Mouse (Mus musculus): Measurements from ENCODE around the gene P2rx6. TPM values are rescaled to one million over a fixed set of nuclear protein-coding genes. Genes with fewer than 3 reads are reported as not detected.
"Not testable (repeated sequence)": the region's sequence is repeated elsewhere in the genome, so short reads cannot be mapped to it uniquely, and the experiment has no call there.

The P2rx6 gene
- polyA plus RNA-seq (2017; shearing (Covaris generic)): not detected

DNA sequence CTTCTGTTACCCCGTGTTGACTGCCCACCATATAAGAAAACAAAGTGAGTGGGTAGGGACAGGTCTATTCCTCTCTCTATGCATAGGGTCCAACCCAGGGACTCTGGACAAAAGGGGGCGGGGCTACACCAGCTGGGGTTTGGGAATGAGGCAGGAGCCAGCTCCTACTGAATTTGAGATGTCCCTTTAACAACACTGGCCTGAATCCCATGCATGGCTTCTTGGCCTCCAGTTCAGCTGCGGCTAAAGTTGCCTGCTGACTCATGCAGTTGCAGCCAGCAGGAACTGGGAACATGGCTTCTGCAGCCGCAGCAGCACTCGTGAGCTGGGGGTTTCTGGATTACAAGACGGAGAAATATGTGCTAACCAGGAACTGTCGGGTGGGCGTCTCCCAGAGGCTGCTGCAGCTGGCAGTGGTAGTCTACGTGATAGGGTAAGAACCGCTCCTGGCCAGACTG lies at the start of gene P2rx6:
Gene P2rx6, plus strand, starts transcription at position 135 of the 458 bp plus-strand sequence.
- ATAC-seq: no peak

DNA sequence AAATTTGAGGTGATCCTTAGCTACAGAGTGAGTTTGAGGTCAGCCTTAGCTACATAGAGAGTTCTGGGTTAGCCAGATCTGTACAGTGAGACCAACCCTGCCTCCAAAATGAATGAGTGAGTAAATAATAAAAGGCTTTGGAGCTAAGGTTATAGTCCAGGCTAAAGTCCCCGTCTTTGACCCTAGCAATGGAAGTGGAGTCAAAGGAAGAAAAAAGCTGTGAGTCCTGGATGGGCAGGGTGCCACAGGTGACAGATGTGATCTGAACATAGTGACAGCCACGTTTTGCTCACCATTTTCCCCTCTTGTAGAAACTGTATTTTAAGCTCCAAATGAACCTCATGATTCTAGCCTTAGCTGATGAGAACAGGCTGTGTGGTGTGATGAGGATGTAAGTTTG lies 42.8 kb upstream of the P2rx6 start:
- ATAC-seq: no peak

- ATAC-seq: no peak
Observed at GRCm38 (mm10) chr16:17524156-17524555, 37.5 kb upstream of the P2rx6 start.

GRCm38 (mm10) chr16:17525524-17525923 lies 36.2 kb upstream of the P2rx6 start:
- no peak for ATAC-seq

DNA sequence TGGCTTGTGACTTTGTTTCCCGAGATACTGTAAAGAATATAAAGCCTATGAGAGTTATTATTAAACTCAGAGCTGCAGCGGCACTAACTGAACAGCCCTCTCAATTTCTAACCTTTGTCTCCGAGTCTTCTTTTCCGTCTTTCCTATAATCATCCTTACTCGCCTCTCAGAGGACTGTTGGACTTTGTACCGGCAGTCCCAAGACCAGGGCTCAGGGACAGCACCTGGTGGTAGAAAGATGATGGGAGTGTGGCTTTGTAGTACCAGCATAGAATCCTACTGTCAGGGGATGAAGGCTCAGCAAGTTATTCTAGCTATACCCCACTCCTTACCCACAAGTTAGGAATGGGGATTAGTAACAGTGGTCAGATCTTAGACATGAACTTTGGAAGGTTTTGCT lies 35.5 kb upstream of the P2rx6 start:
- no peak for ATAC-seq

DNA sequence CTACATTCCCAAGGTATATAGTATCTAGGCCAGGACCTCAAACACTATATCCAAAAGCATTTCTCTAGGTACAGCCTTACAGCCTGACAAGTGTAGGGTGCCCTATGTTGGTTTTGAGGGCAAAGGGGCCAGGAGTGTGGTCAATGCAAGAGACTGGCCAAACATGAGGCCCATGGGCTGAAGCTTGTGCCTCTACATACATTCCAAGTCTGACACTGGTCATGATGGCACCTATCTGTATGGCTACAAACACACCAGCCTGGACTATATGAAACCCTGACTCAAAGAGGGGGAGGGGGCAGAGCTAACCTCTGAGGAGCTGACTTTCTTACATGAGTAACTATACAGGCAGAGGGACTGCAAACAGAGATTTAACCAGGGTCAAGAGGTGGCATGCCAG lies 34.1 kb upstream of the P2rx6 start:
- ATAC-seq: no peak

DNA sequence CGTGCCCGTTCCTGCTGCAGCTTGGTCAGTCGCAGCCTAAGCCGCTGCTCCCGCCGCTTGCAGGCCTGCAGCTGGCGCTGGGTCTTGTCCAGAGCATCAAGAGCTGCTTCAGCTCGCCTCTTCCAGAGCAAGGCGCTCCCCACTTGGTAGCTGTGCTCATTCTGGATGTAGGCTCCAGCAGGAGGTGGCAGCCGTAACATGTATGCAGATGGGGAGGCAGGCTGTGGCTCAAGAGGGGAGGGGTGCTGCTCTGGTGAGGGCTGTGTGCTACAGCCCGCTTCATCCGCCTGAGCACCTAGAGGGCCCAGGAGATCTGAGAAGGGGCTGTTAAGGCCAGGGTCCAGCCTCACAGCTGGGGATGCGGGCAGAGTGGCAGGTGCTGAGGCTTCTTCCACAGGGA lies 33.4 kb upstream of the P2rx6 start:
- ATAC-seq: no peak

DNA sequence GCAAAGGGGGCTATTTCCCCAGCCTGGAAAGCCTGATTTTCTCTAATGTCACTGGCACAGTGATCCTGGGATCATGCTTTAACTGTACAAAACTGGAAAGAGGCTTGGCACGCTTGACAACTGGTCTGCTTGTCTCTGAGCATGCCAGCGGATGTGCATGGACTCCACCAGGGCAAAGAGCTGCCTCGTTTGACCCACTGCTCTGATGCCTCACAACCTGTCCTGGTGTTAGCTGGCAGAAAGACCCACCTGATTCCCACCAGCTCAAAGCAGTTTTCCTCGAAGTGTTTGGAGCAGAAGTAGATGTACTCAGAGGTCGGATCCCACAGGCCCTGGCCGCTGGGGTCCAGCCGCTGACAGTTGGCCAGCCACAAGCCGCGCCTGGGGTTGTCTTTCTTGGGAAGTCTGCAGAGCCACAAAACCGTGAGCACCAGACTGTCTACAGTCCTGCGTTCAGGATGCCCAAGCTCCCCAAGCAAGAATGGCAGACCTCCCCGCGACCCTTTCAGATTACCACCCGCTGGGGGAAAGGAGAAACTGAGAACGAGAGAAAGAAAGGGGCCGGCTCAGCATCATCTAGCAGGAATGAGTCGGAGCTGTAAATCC lies 31.6 kb upstream of the P2rx6 start:
- no peak for ATAC-seq

DNA sequence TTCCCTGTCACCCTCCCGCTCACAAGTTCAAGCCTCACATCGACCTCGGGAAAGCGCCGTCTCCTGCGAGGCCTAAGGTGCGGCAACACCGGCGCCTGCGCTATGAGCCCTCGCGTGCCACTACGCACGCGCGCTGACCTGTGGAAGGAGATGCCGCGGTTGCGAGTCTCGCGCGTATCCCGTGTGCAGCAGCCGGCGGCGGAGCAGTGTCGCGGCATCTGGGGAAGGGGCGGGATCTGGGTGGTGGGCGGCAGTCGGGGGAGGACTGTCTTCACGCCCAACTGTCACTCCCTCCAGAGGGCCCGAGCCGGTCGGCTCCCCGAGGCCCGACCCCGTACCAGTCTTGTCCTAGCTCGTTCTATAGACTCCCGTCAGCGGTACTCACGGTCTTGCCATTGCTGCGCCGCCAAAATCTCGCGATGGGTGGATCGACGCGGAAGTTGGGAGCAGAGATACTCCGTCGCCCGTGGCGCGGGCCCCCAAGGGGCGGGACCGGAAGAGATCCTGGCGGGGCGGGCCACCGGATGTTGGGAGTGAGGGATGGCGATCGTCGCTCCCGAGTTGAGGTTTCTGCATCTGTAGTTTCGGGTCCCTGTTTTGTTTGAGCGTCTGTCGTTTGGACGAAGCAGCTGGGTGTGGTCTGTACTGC lies 30.9 kb upstream of the P2rx6 start, which contains the start of gene Thap7:
Gene Thap7, minus strand, starts transcription at position 497 of the 649 bp plus-strand sequence.
- peak; percentile 94 for ATAC-seq

DNA sequence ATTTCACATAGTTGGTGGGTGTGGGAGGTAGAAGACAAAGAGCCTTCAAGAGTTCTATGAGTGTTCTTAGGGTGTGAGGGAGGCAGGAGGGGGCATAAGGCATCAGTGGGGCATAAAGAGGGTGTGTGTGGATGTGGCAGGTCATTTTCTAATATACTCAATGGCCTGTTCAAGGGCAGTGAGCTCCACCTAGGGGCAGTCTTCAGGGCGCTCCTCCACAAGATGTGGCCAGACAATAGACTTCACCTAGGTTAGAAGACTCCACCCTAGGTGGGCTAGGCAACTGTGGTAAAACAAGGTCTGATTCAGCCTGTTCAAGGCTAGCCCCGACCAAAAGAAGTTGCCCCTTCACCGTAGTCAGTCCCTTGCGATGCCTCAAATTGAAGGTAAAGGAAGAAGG lies 29.4 kb upstream of the P2rx6 start:
- no peak for ATAC-seq

DNA sequence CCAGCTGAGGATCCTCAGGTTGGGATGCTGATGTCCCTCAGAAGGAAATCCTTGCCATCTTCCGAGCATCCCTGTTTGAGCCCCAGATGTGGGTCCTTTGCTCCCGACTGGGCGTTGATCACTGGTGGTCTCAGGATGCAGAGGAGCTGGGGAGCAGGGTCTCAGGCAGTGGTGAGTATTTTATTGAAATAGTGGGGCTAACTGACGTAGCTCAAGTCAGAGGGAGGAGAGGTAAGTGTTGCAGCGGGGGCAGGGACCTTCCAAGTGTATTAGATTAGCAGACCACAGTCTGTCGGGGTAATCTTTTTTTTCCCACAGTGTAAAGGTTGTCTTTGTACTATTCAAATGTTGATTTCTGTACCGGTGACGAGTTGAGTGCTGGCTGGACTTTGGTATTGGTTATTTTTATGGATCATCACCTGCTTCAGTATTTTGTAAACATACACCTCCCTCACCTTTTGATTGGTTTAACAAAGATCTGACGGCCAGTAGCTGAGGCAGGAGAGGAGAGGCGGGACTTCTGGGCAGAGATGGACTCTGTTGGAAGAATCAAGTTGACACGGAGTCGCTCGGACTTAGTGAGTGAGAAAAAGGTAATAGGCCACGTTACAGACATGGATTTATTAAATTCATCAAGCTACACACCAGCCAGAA lies 28.9 kb upstream of the P2rx6 start:
- ATAC-seq: no peak

GRCm38 (mm10) chr16:17536584-17536983 lies 25.1 kb upstream of the P2rx6 start:
- no peak for ATAC-seq

- ATAC-seq: no peak
Observed at GRCm38 (mm10) chr16:17542632-17543031, 19.1 kb upstream of the P2rx6 start.

- no peak for ATAC-seq
Observed at GRCm38 (mm10) chr16:17552837-17553236, 8.8 kb upstream of the P2rx6 start.

GRCm38 (mm10) chr16:17553910-17554685 lies 7.6 kb upstream of the P2rx6 start:
- peak; percentile 100 for ATAC-seq

- not testable (repeated sequence) for ATAC-seq
Observed at GRCm38 (mm10) chr16:17554702-17555101, 7.0 kb upstream of the P2rx6 start.

- no peak for ATAC-seq
Observed at GRCm38 (mm10) chr16:17556180-17556579, 5.5 kb upstream of the P2rx6 start.

DNA sequence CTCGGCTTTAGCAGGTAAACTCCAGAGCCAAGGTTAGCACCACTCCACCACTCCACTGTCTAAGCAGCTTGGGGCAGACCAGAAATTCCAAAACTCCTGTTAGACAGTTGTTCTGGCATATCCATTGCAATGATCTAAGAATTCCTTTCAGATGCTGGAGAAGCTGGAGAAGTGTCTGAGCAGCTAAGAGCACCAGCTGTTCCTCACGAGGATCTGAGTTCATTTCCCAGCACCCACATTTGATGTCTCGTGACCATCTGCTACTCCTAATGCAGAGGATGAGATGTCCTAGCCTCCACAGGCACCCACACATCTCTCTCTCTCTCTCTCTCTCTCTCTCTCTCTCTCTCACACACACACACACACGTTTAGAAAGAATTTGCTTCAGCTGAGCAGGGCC lies 4.8 kb upstream of the P2rx6 start:
- ATAC-seq: no peak

- peak; percentile 35 for ATAC-seq
Observed at GRCm38 (mm10) chr16:17557947-17558480, 3.7 kb upstream of the P2rx6 start.

GRCm38 (mm10) chr16:17558811-17559210 lies 2.9 kb upstream of the P2rx6 start:
- no peak for ATAC-seq

DNA sequence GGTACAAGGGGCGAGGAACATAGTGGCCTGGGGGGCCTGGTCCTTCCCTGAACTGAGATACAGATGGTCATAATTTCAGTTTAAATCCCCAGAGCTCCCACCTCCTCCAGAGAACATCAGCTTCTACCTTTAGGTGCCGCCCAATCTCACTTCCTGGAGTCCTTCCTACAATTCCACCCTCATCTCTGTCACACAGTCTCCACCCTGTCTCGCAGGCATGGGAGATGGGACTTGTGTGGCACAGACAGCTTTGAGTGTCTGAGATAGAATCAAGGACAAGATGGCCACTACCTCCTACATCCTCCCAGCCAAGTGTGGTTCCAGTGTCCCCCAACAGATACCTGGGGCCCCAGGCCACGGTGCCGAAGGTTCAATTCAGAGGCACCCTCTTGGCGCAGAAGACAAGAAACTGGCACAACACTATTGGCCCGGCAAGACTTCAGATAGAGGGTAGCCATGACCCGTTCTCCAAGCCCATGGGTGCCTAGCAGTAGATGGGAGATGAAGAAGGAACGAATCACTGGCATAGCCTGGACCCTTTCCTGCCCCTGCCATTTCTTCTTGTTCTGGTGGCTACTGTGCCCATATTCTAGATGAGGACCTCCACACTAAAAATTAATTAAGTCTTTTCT lies 2.2 kb upstream of the P2rx6 start:
- ATAC-seq: no peak

GRCm38 (mm10) chr16:17561128-17561750 lies 446 bp upstream of the P2rx6 start, which contains the start of gene Lrrc74b:
Gene Lrrc74b (minus strand): TSS chr16:17561247.
- ATAC-seq: no peak
